Mouse (Mus musculus): ENCODE measurements around the gene Disp3.

The Disp3 gene

DNA sequence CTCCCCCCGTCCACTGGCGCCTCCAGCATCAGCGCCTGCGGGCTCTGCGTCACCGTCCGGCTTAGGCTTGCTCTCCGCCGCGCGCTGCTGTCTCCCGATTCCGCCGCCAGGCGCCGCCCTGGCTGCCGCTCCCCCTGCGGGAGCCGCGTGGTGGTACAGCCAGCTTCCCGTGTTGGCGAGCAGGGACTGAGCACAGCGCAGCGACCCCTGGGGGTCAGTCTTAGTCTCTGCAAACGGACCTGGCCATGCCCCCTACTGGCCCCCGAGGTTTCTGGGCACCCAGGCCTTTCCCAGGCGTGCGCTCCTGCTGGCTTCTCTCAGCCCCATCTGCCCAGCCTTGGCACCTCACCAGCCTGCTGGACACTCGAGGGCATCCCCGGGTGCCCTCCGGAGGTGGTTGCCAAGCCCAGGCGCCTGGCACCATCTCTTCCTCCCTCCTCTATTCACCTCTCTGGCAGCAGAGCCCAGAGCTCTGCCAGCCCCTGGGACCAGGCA lies 337 bp upstream of the Disp3 start:
- peak; percentile 68 for DNase-seq (ENCODE audit: low read depth)

DNA sequence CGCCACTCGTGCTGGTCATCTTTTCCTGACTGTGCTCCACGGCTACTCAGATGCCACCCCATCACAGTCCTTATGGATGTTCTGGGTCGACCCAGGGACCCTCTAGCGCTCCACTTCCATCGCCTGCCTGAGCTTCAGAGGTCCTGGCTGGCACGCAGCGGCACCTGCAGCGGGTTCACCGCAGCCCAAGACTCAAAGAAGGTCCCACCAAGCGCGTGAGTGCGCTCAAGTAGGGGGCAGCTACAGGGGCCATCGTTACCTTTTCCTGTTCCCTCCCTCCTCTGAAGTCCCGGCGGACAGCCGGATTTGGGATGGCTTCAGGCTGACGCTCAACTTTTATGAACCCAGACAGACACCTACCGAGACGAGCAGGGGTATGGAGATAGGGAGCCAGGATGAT lies 724 bp downstream of the Disp3 start:
- DNase-seq (ENCODE audit: low read depth), result no peak

DNA sequence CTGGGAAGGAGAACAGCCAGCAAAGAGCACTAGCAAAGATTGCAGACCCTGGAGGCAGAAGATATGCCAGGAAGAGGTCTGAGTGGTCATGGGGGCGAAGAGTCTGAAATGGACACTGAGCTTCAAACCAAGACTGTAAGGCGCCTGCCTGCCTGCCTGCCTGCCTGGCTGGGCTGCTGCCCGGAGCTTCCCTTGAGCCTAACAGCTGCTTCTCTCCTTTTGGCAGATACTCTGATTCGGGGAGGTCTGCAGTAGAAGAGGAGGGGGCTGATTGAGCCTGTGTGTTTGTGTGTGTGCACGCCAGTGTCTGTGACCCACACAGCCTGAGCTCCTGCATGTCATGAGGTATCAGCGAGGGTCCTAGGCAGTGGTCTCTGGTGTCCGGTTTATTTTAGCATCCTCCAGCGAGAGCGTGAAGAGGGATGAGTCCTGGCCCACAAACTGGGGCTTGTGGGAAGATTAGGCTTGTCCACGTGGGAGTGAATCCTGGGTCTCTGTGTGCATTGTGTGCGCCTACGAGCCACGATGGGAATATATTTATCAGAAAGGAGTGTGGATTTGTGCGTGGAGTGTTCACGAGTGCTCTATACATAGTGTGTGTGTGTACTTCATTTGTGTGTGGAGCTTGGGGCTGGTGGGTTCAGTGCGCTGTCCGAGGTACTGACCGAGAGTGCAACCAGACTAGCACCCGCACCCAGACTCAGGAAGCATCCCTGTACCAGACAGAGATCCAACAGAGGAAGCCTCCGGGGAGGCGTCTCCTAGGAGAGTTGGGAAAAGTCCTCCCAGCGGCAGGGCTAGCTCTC lies 1.3 kb downstream of the Disp3 start:
- peak; percentile 15 for DNase-seq (ENCODE audit: low read depth)

DNA sequence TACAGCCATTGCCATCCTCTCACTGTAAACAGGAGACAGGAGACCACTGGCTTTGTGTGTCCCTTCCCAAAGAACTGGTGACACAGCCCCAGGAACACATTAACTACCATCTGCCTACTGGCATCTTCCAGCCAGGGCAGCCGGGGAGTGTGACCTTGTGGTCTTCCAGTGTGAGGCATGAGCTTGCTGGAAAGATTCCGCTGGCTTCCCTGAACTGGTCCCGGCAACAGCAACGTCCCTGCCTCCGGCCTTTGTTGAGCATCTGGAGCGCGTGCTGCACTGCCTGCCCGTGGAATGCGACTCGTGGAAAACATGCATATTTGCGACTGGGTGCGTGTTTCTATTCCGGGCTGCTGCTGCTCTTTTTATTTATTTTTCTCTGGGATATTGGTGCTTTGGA lies 3.5 kb downstream of the Disp3 start:
- no peak for DNase-seq (ENCODE audit: low read depth)

- DNase-seq (ENCODE audit: low read depth), result no peak
Observed at GRCm38 (mm10) chr4:148276816-148277491, 10.8 kb downstream of the Disp3 start.

GRCm38 (mm10) chr4:148274671-148275070 lies 13.1 kb downstream of the Disp3 start:
- no peak for DNase-seq (ENCODE audit: low read depth)

DNA sequence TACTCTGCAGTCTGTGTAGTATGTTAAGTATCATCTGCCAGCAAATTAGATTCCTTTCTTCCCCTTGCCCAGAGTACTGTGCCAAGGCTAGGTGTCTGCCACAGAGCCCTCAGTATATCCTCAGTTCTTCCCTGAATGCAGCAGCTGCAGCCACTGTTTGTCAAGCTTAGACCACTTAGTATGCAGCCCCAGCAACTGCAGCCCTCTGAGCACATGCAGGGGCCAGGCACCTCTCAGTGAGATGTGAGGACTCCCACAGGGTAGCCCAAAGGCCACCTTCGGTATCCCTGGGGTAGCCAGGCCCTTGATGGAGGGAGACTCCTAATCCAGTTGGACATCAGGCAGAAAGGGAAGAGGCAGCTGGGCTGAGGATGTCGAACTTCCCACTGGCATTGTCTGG lies 14.5 kb downstream of the Disp3 start:
- no peak for DNase-seq (ENCODE audit: low read depth)

DNA sequence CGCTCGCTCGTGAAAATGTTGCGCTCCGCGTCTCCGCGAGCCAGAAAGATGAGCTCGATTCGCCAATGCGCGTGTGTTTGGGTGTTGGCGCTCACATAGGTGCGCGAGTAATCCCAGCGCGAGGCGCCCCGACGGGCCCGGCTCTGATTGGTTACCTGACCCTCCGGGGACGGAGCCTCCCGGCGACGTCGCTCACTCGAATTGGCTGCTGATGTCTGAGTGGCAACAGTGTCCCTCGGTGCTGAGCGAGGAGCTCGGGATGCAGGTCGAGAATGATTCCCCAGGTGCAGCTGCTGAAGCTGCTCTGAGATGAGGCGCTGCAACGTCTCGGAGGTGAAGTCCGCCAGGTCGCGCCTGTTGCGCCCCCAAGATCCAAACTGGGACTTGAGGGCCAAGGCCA lies 16.1 kb downstream of the Disp3 start:
- no peak for DNase-seq (ENCODE audit: low read depth)

DNA sequence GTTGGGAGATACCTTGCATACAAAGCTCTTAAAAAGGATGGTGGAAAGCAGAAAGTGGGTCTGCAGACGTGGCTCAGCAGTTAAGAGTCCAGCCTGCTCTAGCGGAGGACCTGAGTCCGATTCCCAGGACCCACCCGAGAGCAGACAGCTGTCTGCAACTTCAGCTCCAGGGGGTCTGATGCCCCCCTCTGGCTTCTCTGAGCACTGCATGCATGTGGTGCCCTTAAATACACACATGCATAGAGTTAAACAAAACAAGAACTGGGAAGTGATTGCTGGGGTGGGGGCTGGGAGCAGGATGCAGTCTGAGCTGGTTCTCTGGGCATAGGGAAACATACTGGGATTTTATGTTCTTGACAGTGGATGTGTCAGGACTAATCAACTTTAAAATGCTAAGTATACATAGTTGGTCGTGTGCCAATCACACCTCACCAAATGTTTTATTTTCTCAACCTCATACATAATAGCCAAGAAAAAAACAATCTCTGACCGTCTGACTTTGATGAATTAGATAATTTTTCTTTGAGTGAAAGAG lies 20.7 kb downstream of the Disp3 start:
- DNase-seq (ENCODE audit: low read depth), result no peak

- no peak for DNase-seq (ENCODE audit: low read depth)
Observed at GRCm38 (mm10) chr4:148259941-148260340, 27.8 kb downstream of the Disp3 start.

GRCm38 (mm10) chr4:148249341-148249740 lies 38.4 kb downstream of the Disp3 start:
- peak; percentile 23 for DNase-seq (ENCODE audit: low read depth)

DNA sequence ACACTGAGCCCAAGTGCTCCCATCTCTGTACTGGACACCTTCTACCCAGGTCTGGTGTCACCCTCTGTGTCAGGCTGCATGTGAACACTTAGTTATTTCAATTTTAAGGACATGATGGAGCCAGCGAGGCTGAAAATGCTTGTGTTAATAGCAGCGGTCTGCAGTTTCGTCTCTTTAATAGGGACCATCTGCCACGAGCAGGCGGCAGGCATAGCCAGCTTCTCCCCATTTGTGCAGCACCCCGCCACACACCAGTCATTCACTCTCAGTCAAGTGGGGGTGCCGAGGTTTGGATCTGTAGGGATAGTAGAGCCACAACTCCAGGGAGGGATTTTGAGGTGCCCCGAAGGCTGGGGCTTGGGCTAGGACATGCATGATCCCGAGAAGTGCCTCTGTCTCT lies 47.4 kb downstream of the Disp3 start:
- no peak for DNase-seq (ENCODE audit: low read depth)

GRCm38 (mm10) chr4:148239474-148240130 lies 48.2 kb downstream of the Disp3 start:
- no peak for DNase-seq (ENCODE audit: low read depth)

GRCm38 (mm10) chr4:148238919-148239318 lies 48.8 kb downstream of the Disp3 start:
- DNase-seq (ENCODE audit: low read depth), result no peak

DNA sequence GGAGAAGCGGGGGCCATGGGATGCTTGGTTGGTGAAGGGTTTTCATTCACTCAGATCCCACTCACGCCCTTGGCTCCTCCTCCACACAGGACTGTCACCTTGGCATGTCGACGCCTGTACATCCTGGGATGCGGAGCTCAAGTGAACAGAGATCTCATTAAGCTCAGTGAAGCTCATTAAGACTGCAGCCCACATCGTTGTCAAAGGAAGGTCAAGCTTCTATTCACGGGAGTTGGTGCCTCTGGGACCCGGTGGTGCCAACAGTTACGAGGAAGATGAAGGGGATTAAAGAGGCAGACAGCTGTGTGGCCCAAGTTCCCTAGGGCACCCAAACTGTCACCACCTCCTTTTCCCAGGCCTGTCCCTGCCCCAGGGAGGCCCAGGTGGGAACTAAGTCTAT lies 49.5 kb downstream of the Disp3 start:
- DNase-seq (ENCODE audit: low read depth), result no peak

DNA sequence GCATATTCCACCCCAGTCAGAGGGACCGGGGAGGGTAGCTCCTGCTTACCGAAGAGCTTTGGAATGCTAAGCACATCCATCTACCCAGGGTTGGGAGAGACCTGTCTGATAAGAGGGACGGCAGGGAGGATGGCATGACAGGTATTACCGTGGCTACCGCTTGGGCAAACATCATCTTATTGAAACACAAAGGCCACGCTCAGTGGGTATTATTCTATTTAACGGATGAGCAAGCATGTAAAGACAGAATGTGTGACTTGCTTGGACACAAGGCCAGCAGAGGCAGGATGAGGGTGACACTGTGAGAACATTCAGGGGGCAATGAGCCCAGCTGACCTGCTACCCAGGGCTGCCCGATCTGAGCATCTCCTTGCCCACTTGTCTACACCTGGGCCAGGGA lies 51.1 kb downstream of the Disp3 start:
- DNase-seq (ENCODE audit: low read depth), result no peak

DNA sequence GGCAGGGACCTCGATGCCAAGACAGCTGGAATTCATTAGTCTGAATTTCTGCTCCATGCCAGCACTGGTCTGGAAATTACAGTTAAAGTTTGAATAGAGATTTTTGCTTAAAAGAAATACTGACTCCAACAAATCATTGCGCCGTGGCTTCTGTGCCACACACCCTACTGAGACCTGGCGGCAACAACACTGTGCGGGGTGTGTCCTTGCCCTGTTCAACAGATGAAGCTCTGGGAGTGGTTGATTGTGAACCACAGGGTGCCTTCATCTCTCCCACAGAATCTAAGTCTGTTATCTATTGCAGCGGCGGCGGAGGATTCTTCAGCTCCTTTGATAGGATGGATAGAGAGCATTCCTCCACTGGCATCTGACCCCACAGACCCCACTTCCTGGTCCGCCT lies 54.7 kb downstream of the Disp3 start:
- DNase-seq (ENCODE audit: low read depth), result no peak

GRCm38 (mm10) chr4:148232615-148233014 lies 55.1 kb downstream of the Disp3 start:
- no peak for DNase-seq (ENCODE audit: low read depth)

GRCm38 (mm10) chr4:148232124-148232523 lies 55.6 kb downstream of the Disp3 start:
- no peak for DNase-seq (ENCODE audit: low read depth)

DNA sequence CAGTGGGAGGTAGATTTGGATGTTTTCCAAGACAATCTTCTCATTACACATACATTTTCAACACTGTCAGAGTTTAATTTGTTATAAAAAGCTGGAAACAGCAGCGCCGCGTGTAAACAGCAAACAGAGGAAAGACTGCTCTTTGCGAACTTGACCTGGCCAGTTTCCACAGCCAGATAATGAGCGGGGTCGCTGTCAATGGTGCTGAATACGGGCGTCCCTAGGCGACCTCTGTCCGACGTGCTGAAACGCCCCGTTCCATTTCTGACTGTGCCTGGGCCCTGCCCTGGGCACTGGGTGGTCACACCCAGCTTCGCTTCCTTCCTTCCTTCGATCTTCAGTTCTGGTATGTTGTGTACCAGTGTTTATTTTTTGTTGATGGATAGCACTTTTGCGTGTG lies 58.1 kb downstream of the Disp3 start:
- DNase-seq (ENCODE audit: low read depth), result peak; percentile 25

DNA sequence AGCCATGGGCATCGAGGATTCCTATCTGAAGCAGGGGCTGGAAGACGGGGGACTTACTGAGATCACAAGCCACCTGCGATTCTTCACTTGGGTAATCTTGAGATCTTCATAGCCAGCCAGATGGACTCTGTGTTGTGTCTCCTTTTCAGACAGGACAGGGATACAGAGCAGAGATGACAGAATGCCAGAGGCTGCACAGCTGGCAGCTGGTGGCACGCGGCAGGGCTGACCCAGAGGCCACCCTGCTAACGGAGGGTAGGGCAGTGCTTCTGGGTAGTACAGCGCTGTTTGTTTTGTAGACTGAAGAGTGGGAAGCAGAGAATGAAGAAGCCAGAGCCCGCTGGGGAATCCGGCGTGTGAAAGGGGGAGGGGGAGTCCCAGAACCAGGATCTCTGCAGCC lies 64.8 kb downstream of the Disp3 start:
- no peak for DNase-seq (ENCODE audit: low read depth)

- no peak for DNase-seq (ENCODE audit: low read depth)
Observed at GRCm38 (mm10) chr4:148220656-148221055, 67.1 kb downstream of the Disp3 start.

DNA sequence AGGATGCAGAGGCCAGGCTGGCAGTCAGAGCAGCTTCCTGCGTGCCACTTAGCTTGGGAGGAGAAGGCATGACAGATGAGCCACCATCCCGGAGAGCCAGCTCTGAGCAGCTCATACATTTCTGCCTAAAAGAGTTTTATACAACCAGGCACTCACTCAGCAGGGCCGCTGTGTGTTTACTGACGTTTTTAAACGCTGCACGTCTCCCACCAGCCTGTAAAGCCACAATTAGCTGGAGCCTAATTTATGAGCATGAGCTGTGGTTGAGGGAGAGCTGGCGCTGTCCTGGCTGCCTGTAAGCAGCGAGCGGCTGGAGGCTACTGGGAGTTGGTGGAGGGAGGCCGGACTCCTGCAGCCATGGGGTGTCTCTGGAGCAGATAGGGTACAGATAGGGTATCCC lies 69.5 kb downstream of the Disp3 start:
- DNase-seq (ENCODE audit: low read depth), result no peak
